Mouse (Mus musculus): ENCODE data around the gene Pcgf1. TPM values are rescaled to one million over a fixed set of nuclear protein-coding genes. Genes with fewer than 3 reads are reported as not detected.

Pcgf1 gene
- 2.0 to 13.5 TPM (median 6.9 TPM) in 3 replicates for total RNA-seq (2017)

- ATAC-seq (replicated peaks; ENCODE audit: insufficient number of reproducible peaks, low FRiP score, low TSS enrichment, poor library complexity, severe bottlenecking), result no peak
Measured at GRCm38 (mm10) chr6:83077630-83078323, at the start of gene Pcgf1. Gene Pcgf1, plus strand, starts transcription at chr6:83077869.

GRCm38 (mm10) chr6:83029777-83030176, 47.9 kb upstream of the Pcgf1 start:
- ATAC-seq (replicated peaks; ENCODE audit: insufficient number of reproducible peaks, low FRiP score, low TSS enrichment, poor library complexity, severe bottlenecking), result no peak

GRCm38 (mm10) chr6:83031111-83031510, 46.6 kb upstream of the Pcgf1 start:
- ATAC-seq (replicated peaks; ENCODE audit: insufficient number of reproducible peaks, low FRiP score, low TSS enrichment, poor library complexity, severe bottlenecking), result no peak

- no peak for ATAC-seq (replicated peaks; ENCODE audit: insufficient number of reproducible peaks, low FRiP score, low TSS enrichment, poor library complexity, severe bottlenecking)
Measured at GRCm38 (mm10) chr6:83031921-83032590, 45.6 kb upstream of the Pcgf1 start.

- no peak for ATAC-seq (replicated peaks; ENCODE audit: insufficient number of reproducible peaks, low FRiP score, low TSS enrichment, poor library complexity, severe bottlenecking)
Measured at GRCm38 (mm10) chr6:83032769-83033191, 44.9 kb upstream of the Pcgf1 start.

GRCm38 (mm10) chr6:83033249-83034185, 44.2 kb upstream of the Pcgf1 start, which contains the start of the genes Dok1 and Loxl3:
Gene Dok1, minus strand, starts transcription at chr6:83033471.
Gene Loxl3, plus strand, starts transcription at chr6:83034173.
- ATAC-seq (replicated peaks; ENCODE audit: insufficient number of reproducible peaks, low FRiP score, low TSS enrichment, poor library complexity, severe bottlenecking), result peak; percentile 72

- ATAC-seq (replicated peaks; ENCODE audit: insufficient number of reproducible peaks, low FRiP score, low TSS enrichment, poor library complexity, severe bottlenecking), result no peak
Measured at GRCm38 (mm10) chr6:83034463-83035055, 43.1 kb upstream of the Pcgf1 start.

- ATAC-seq (replicated peaks; ENCODE audit: insufficient number of reproducible peaks, low FRiP score, low TSS enrichment, poor library complexity, severe bottlenecking), result no peak
Measured at GRCm38 (mm10) chr6:83037188-83037587, 40.5 kb upstream of the Pcgf1 start.

- peak; percentile 90 for ATAC-seq (replicated peaks; ENCODE audit: insufficient number of reproducible peaks, low FRiP score, low TSS enrichment, poor library complexity, severe bottlenecking)
Measured at GRCm38 (mm10) chr6:83038496-83039012, 39.1 kb upstream of the Pcgf1 start.

GRCm38 (mm10) chr6:83040601-83041000, 37.1 kb upstream of the Pcgf1 start:
- ATAC-seq (replicated peaks; ENCODE audit: insufficient number of reproducible peaks, low FRiP score, low TSS enrichment, poor library complexity, severe bottlenecking), result no peak

- no peak for ATAC-seq (replicated peaks; ENCODE audit: insufficient number of reproducible peaks, low FRiP score, low TSS enrichment, poor library complexity, severe bottlenecking)
Measured at GRCm38 (mm10) chr6:83043561-83043960, 34.1 kb upstream of the Pcgf1 start.

- ATAC-seq (replicated peaks; ENCODE audit: insufficient number of reproducible peaks, low FRiP score, low TSS enrichment, poor library complexity, severe bottlenecking), result no peak
Measured at GRCm38 (mm10) chr6:83043993-83044392, 33.7 kb upstream of the Pcgf1 start.

- peak; percentile 49 for ATAC-seq (replicated peaks; ENCODE audit: insufficient number of reproducible peaks, low FRiP score, low TSS enrichment, poor library complexity, severe bottlenecking)
Measured at GRCm38 (mm10) chr6:83044742-83045141, 32.9 kb upstream of the Pcgf1 start.

GRCm38 (mm10) chr6:83049367-83049766, 28.3 kb upstream of the Pcgf1 start:
- no peak for ATAC-seq (replicated peaks; ENCODE audit: insufficient number of reproducible peaks, low FRiP score, low TSS enrichment, poor library complexity, severe bottlenecking)

GRCm38 (mm10) chr6:83053136-83053960, 24.3 kb upstream of the Pcgf1 start:
- peak; percentile 15 for ATAC-seq (replicated peaks; ENCODE audit: insufficient number of reproducible peaks, low FRiP score, low TSS enrichment, poor library complexity, severe bottlenecking)

GRCm38 (mm10) chr6:83054074-83054851, 23.4 kb upstream of the Pcgf1 start, which contains the start of gene Aup1:
Gene Aup1, plus strand, starts transcription at chr6:83054521.
- peak; percentile 93 for ATAC-seq (replicated peaks; ENCODE audit: insufficient number of reproducible peaks, low FRiP score, low TSS enrichment, poor library complexity, severe bottlenecking)

- no peak for ATAC-seq (replicated peaks; ENCODE audit: insufficient number of reproducible peaks, low FRiP score, low TSS enrichment, poor library complexity, severe bottlenecking)
Measured at GRCm38 (mm10) chr6:83054871-83055431, 22.7 kb upstream of the Pcgf1 start, which contains the start of gene Htra2. Gene Htra2, minus strand, starts transcription at chr6:83055273.
